Mouse (Mus musculus): ENCODE results near the gene Gm49776. TPM values are rescaled to one million over a fixed set of nuclear protein-coding genes. Genes with fewer than 3 reads are reported as not detected.
A peak's percentile ranks its signal among the peaks of the same experiment; 100 is the strongest.
"Not testable (repeated sequence)": the region's sequence is repeated elsewhere in the genome, so short reads cannot be mapped to it uniquely, and the experiment has no call there.

Gm49776 gene
- total RNA-seq, 2 experiments from 2014 or later, result 0.79 TPM; not detected in 1

DNA sequence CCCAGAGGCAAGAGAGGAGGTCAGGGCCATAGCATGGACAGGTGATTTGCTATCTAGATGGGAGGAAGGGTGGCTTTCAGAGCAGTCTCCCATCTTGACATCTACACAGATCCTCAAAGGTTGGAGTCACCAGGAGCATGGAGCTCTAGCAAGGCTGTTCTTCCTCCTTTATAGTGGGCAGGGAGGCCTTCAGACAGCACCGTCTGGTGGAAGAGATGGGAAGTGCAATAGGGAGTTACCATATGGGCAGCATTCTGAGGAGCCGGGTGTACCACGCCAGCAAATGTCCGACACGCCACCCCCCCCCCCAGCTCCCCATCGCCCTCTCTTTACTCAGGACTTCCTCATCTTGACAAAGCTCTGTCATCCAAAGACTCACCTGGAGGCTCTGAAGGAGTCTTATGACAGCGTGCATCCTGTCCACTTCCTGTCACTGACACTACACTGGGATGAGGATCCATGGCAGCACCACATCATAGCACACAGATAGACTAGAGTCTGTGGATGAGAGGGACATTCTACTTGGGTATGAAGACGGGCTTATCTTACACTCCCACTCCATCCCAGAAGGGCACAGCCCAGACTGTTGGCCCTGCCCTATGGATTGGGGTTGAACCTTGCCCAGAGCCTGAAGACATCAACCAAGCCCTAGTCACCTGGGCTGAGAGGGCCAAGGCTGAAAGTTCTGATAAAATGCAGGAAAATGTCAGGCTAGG is 47.3 kb downstream of the Gm49776 start:
- DNase-seq (ENCODE audit: extremely low spot score in 1 of 2, low spot score in 1 of 2), result peak in 1 of 2 experiments; percentile 87

DNA sequence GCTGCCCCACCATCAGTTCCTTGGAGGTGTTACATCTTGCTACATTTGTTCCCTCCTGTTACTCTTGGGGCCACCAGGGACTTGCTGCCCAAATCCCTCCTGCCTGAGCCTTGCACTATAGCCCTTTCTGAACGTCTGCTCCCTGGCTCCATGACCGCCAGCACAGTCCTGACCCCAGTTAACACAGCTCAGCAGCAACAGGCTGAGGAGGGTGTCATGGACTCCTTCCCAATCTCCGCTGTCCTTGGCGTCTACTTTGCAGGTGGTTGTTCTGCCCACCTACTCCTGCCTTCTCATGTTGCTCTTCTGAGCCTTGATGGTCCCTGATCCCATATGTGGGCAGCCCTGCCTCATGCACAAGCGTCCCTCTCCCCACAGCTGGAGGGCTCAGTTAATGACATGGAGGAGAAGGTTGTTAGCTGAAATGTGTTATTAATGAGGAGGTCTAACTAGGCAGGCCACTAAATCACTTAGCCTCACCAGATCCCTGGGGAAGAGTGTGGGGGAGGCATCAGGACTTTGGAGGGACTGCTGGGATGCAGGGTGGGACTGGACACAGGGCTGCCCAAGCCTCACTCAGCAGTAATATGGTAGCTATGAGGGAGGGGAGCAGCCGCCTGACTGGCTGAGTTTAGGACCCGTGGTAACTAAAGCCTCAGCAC is 54.6 kb downstream of the Gm49776 start:
- DNase-seq (ENCODE audit: extremely low spot score in 1 of 2, low spot score in 1 of 2), result no peak

- no peak for DNase-seq (ENCODE audit: extremely low spot score in 1 of 2, low spot score in 1 of 2)
Measured at GRCm38 (mm10) chr16:18202061-18202460, 56.1 kb downstream of the Gm49776 start.

DNA sequence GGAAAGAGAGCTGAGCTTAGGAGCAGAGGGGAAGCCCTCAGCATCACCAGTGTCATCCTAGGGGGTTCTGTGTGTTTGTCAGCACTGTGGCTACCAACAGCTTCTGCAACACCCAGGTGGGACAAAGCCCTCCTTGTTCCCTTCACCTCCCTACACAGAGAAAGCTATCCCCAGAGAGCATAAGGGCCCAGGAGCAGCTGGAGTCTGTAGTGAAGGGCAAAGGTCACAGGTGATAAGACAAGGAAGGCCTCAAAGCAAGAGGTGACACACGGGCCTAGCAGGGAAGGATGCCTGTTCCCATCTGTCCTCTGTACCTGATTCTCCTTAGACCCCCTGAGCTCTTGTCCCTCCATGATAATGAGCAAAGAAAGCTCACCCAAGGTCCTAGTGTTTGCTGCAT is 56.5 kb downstream of the Gm49776 start:
- no peak for DNase-seq (ENCODE audit: extremely low spot score in 1 of 2, low spot score in 1 of 2)

- DNase-seq (ENCODE audit: extremely low spot score in 1 of 2, low spot score in 1 of 2), result no peak
Measured at GRCm38 (mm10) chr16:18200062-18200461, 58.1 kb downstream of the Gm49776 start.

- no peak for DNase-seq (ENCODE audit: extremely low spot score in 1 of 2, low spot score in 1 of 2)
Measured at GRCm38 (mm10) chr16:18198365-18199098, 59.6 kb downstream of the Gm49776 start.

GRCm38 (mm10) chr16:18197881-18198280 is 60.2 kb downstream of the Gm49776 start:
- no peak for DNase-seq (ENCODE audit: extremely low spot score in 1 of 2, low spot score in 1 of 2)

- DNase-seq (ENCODE audit: extremely low spot score in 1 of 2, low spot score in 1 of 2), result not testable (repeated sequence)
Measured at GRCm38 (mm10) chr16:18195561-18195960, 62.6 kb downstream of the Gm49776 start.

Small RNAs within 50 kb of the gene (microRNA-seq; reads per million reads assigned to microRNA genes)
- gene Gm24572, result 0 reads per million in 2 experiments
- gene Mir1306, result 287 to 360 reads per million in 2 experiments

Other genes starting within 250 kb of the Gm49776 start
- 10 to 100 TPM; 76.0 to 85.6 TPM for gene Dgcr6, start 205.5 kb downstream of the Gm49776 start, total RNA-seq (2021)
- gene Prodh, start 168.1 kb downstream of the Gm49776 start, total RNA-seq (2021), result 10 to 100 TPM; 37.2 to 38.6 TPM
- 100 to 1,000 TPM; 102 to 111 TPM for gene Rtn4r, start 130.7 kb downstream of the Gm49776 start, total RNA-seq (2021)
- not detected for gene Ccdc188, start 40.4 kb downstream of the Gm49776 start, total RNA-seq (2021)
- gene Zdhhc8, start 23.2 kb downstream of the Gm49776 start, total RNA-seq (2021), result 10 to 100 TPM; 77.0 to 95.9 TPM
- gene Trmt2a, start 9.6 kb downstream of the Gm49776 start, total RNA-seq (2021), result 10 to 100 TPM; 46.4 to 57.9 TPM
- gene Ranbp1, start 9.6 kb downstream of the Gm49776 start, total RNA-seq (2021), result 10 to 100 TPM; 92.2 to 97.2 TPM
- 10 to 100 TPM; 38.6 to 40.3 TPM for gene Dgcr8, start 30.9 kb upstream of the Gm49776 start, total RNA-seq (2021)
- 100 to 1,000 TPM; 115 to 121 TPM for gene Tango2, start 89.8 kb upstream of the Gm49776 start, total RNA-seq (2021)
- gene Arvcf, start 89.9 kb upstream of the Gm49776 start, total RNA-seq (2021), result 10 to 100 TPM; 39.5 to 45.7 TPM
- gene Txnrd2, start 168.1 kb upstream of the Gm49776 start, total RNA-seq (2021), result 10 to 100 TPM; 19.1 to 21.8 TPM
- gene Comt, start 168.5 kb upstream of the Gm49776 start, total RNA-seq (2021), result 10 to 100 TPM; 71.8 to 81.3 TPM
- 1 to 10 TPM; 6.5 to 7.1 TPM for gene Gnb1l, start 240.4 kb upstream of the Gm49776 start, total RNA-seq (2021)
- 1 to 10 TPM; 7.9 to 8.7 TPM for gene Rtl10, start 240.6 kb upstream of the Gm49776 start, total RNA-seq (2021)